Mouse (Mus musculus) stomach, postnatal 0 days (tissue): Measurements from ENCODE around the gene Arpp21. TPM values are rescaled to one million over a fixed set of nuclear protein-coding genes. Genes with fewer than 3 reads are reported as not detected.

Source experiments
- ATAC-seq: fragments of 200-750 bp; cut with Nextera tagmentation; 2 replicates; pipeline ENCODE4 v1.8.0; 2017; ENCODE audit not compliant: low FRiP score, low TSS enrichment
- DNase-seq: peaks from one replicate; pipeline ENCODE4 v3.0.0-alpha.2; 2016; ENCODE audit warnings: low spot score
- H3K27ac ChIP-seq: fragments of 300-500 bp; sonication (generic); replicated peaks from 2 replicates; pipeline ENCODE4 v1.5.1; 2014; ENCODE audit warnings: mild to moderate bottlenecking, control low read depth
- H3K27me3 ChIP-seq: fragments of 300-500 bp; sonication (generic); 2 replicates; pipeline ENCODE4 v1.6.1; 2014; ENCODE audit warnings: low read length; ENCODE audit not compliant: control insufficient read depth, insufficient read depth
- H3K36me3 ChIP-seq: fragments of 300-500 bp; sonication (generic); 2 replicates; pipeline ENCODE4 v1.6.1; 2014; ENCODE audit warnings: low read length, mixed read lengths; ENCODE audit not compliant: control insufficient read depth, insufficient read depth
- H3K4me1 ChIP-seq: fragments of 300-500 bp; sonication (generic); replicated peaks from 2 replicates; pipeline ENCODE4 v1.6.1; 2014; ENCODE audit warnings: antibody characterized with exemption; ENCODE audit not compliant: control insufficient read depth, insufficient read depth
- H3K4me2 ChIP-seq: fragments of 300-500 bp; sonication (generic); replicated peaks from 2 replicates; pipeline ENCODE4 v1.6.1; 2014; ENCODE audit warnings: low read depth, mild to moderate bottlenecking, control low read depth, moderate library complexity
- H3K4me3 ChIP-seq: fragments of 300-500 bp; sonication (generic); 2 replicates; pipeline ENCODE4 v1.5.1; 2014; ENCODE audit warnings: low read depth, low read length, control low read depth
- H3K9ac ChIP-seq: fragments of 300-500 bp; sonication (generic); 2 replicates; pipeline ENCODE4 v1.6.1; 2014; ENCODE audit warnings: mild to moderate bottlenecking, low read length, control low read depth, mixed read lengths
- H3K9me3 ChIP-seq: fragments of 300-500 bp; sonication (generic); 2 replicates; pipeline ENCODE4 v1.6.1; 2016; ENCODE audit warnings: low read length; ENCODE audit not compliant: control insufficient read depth
- CTCF ChIP-seq: IDR thresholded peaks from 2 replicates; pipeline ENCODE4 v1.5.1; 2016; ENCODE audit warnings: antibody characterized with exemption, low read depth, mild to moderate bottlenecking, moderate library complexity
- EP300 ChIP-seq: optimal IDR thresholded peaks from 2 replicates; pipeline ENCODE3; 2016; ENCODE audit warnings: antibody characterized with exemption
- WGBS: fragments of 180-500 bp; shearing (Covaris S2); extraction: QIAGEN DNeasy Blood & Tissue Kit; methylation state at CpG from one replicate; pipeline ENCODE4 v1.1.7; 2014; 5-methylcytosine and 5-hydroxymethylcytosine counted together
- polyA plus RNA-seq: library from polyadenylated mRNA; unstranded; fragments of >200 nt; fragmentation: Nextera tagmentation; extraction: Ambion mirVana; gene quantifications from 2 replicates; pipeline ENCODE4 v1.2.1, GENCODE M21; 2015

Arpp21 gene
- polyA plus RNA-seq, 1 experiment from 2014 or later, result 1.2 TPM

DNA sequence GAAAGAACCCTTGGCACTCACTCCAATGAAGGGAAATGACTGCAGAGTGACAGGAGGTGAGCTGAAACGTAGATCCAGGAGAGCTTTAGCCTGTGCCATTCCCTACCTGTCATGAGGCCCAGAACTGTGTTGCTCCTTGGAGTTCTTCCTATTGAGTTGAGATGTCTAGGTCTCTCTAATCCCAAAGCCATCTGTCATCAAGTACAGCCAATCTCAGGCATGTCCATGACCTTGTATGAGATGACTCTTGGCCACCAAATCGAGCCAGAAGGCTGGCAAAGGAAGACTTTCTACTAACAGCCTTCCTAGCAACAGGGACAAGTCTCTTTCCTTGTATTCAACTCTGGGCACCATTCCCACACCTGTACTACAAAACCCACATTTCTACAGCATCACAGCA is 25.0 kb upstream of the Arpp21 start:
- WGBS, result 73% methylated on average over 2 of the region's 2 CpGs

DNA sequence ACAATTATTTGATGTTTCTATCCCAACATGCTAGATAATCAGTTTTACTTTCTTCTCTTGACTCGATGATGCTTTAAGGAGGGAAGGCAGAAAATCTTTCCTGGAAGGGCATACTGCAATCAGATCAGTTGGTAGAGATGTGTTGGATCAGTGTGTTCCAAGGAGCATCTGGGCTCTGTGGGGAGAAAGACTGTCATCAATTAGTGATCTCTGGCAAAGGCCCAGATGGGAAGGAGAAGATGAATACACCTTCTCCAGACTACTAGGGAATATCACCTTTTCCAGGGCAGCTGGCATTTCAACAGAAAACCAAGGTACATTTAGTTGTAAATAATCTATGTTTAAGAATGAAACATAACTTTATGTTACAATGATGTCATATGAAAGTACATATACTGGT is 22.8 kb upstream of the Arpp21 start:
- DNase-seq (no peak), ATAC-seq (no peak)
- Histone ChIP-seq H3K4me3 (no peak overlapping the region), H3K4me1 (no peaks in the 10 kb centered on the region), H3K9me3 (no peaks in the 10 kb centered on the region), H3K9ac (no peak overlapping the region), H3K27me3 (no peaks in the 10 kb centered on the region), H3K4me2 (no peak overlapping the region), H3K36me3 (no peaks in the 10 kb centered on the region), H3K27ac (no peak overlapping the region)
- TF ChIP-seq CTCF (no peak), EP300 (no peak)
- WGBS, result 64% methylated on average over 1 of the region's 1 CpGs

More for the DNA sequence above, 25.0 kb upstream of the Arpp21 start:
- Histone ChIP-seq H3K36me3 (no peaks in the 10 kb centered on the region), H3K9ac (no peak overlapping the region), H3K4me2 (no peak overlapping the region), H3K4me3 (no peak overlapping the region), H3K27me3 (no peaks in the 10 kb centered on the region), H3K4me1 (no peaks in the 10 kb centered on the region), H3K9me3 (no peaks in the 10 kb centered on the region), H3K27ac (no peak overlapping the region)
- no peak for DNase-seq
- TF ChIP-seq EP300 (no peak), CTCF (no peak)
- no peak for ATAC-seq

DNA sequence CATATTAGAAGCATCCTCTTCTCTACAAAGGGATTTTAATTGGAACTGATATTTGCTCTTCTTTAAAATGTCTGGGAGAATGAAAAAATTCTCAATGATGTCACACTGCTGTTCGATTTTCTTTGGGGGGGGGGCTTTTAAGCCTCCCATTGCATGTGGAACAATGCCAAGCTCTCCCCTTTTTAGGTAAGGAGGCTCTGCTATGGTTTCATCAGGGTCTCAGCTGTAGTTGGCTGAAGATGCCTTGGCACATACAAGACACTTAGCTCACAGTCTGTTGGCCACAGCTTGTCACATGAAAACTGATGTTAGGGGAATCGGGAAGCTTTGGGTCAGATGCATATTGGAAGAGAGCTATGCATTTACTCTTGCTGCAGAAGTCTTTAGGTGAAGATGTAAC is 20.2 kb upstream of the Arpp21 start:
- no peak for DNase-seq

DNA sequence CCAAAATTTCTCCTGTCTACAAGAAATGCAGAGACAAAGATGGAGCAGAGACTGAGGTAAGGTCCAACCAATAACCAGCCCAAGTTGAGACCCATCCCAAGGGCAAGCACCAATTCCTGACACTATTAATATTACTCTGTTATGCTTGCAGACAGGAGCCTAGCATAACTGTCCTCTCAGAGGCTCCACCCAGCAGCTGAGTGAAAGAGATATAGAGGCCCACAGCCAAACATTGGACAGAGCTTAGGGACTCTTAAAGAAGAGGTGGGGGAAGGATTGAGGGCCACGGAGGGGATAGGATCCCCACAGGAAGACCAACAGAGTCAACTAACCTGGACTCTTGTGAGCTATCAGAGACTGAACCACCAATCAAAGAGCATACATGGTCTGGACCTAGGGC is 18.0 kb upstream of the Arpp21 start:
- no peaks in the 10 kb centered on the region for H3K9me3 ChIP-seq
- H3K27me3 ChIP-seq, result no peaks in the 10 kb centered on the region
- ATAC-seq, result no peak
- no peaks in the 10 kb centered on the region for H3K4me1 ChIP-seq
- H3K9ac ChIP-seq, result no peak overlapping the region
- WGBS, result 80% methylated on average over 1 of the region's 1 CpGs
- TF ChIP-seq EP300 (no peak), CTCF (no peak)
- DNase-seq, result no peak
- H3K4me2 ChIP-seq, result no peak overlapping the region
- H3K4me3 ChIP-seq, result no peak overlapping the region
- H3K27ac ChIP-seq, result no peak overlapping the region
- no peaks in the 10 kb centered on the region for H3K36me3 ChIP-seq

More for the DNA sequence above, 20.2 kb upstream of the Arpp21 start:
- no peak overlapping the region for H3K9ac ChIP-seq
- 62% methylated on average over 2 of the region's 2 CpGs for WGBS
- no peak overlapping the region for H3K27ac ChIP-seq
- H3K4me2 ChIP-seq, result no peak overlapping the region
- no peaks in the 10 kb centered on the region for H3K4me1 ChIP-seq
- ATAC-seq, result no peak
- no peak overlapping the region for H3K4me3 ChIP-seq
- no peaks in the 10 kb centered on the region for H3K9me3 ChIP-seq
- no peaks in the 10 kb centered on the region for H3K27me3 ChIP-seq
- H3K36me3 ChIP-seq, result no peaks in the 10 kb centered on the region
- TF ChIP-seq CTCF (no peak), EP300 (no peak)

DNA sequence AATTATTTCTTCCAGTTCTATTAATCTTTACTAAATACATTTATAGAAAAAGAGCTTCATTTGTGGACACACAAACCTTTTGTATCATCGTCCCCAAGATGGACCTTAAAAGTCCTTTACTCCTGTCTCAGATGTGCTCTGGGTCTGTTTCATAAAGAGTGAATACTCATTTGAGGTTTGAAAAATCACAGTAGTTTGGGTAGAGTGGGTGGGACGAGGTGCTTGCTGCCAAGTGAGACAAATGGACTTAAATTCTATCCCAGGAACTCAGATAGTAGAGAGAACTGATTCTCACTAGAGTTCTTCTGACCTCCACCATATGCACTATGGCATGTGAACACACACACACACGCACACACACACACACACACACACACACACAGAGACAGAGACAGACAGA is 16.1 kb upstream of the Arpp21 start:
- ATAC-seq (no peak), DNase-seq (no peak)
- TF ChIP-seq CTCF (no peak), EP300 (no peak)
- H3K36me3 ChIP-seq, result no peaks in the 10 kb centered on the region
- no peak overlapping the region for H3K27ac ChIP-seq
- no peak overlapping the region for H3K9ac ChIP-seq
- 68% methylated on average over 3 of the region's 3 CpGs for WGBS
- no peak overlapping the region for H3K4me2 ChIP-seq
- H3K27me3 ChIP-seq, result no peaks in the 10 kb centered on the region
- H3K9me3 ChIP-seq, result no peaks in the 10 kb centered on the region
- no peak overlapping the region for H3K4me3 ChIP-seq
- H3K4me1 ChIP-seq, result no peaks in the 10 kb centered on the region

DNA sequence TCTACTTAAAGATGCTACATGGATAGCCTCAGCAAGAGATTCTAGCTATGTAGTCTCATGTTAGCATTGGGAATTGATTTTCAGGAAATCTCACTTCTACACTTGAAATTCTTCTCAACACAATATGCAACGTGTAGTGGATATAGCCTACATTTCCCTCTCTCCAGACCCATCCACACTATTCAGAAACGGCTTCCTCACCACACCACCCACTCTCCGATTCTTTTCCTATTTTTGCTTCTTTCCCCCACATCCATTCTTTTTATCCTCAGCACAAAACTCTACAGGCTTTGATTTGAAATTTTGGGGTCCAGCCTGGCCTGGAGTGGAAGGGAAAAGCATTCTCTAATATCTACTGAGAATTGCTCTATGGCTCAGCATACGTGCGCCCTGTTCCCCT is 15.6 kb upstream of the Arpp21 start:
- no peaks in the 10 kb centered on the region for H3K27me3 ChIP-seq
- H3K27ac ChIP-seq, result no peak overlapping the region
- TF ChIP-seq CTCF (no peak), EP300 (no peak)
- no peak overlapping the region for H3K9ac ChIP-seq
- no peak overlapping the region for H3K4me2 ChIP-seq
- no peaks in the 10 kb centered on the region for H3K9me3 ChIP-seq
- DNase-seq (no peak), ATAC-seq (no peak)
- no peaks in the 10 kb centered on the region for H3K36me3 ChIP-seq
- H3K4me3 ChIP-seq, result no peak overlapping the region
- WGBS, result 83% methylated on average over 5 of the region's 5 CpGs
- no peaks in the 10 kb centered on the region for H3K4me1 ChIP-seq
